Mouse (Mus musculus) intestine, embryonic 14.5 days (tissue): Measurements from ENCODE around the gene P4ha2. TPM values are rescaled to one million over a fixed set of nuclear protein-coding genes. Genes with fewer than 3 reads are reported as not detected.

Experiments
- ATAC-seq: fragments of 200-750 bp; cut with Nextera tagmentation; replicated peaks from 2 replicates; pipeline ENCODE4 v1.8.0; 2017; ENCODE audit warnings: low read depth, moderate number of reproducible peaks, moderate TSS enrichment, moderate library complexity; ENCODE audit not compliant: low FRiP score, low TSS enrichment
- DNase-seq: peaks from one replicate; pipeline ENCODE4 v3.0.0-alpha.2; 2018; ENCODE audit warnings: low spot score
- H3K27ac ChIP-seq: fragments of 300-500 bp; sonication (generic); 2 replicates; pipeline ENCODE4 v1.5.1; 2014; ENCODE audit warnings: low read depth, mild to moderate bottlenecking, control low read depth
- H3K27me3 ChIP-seq: fragments of 300-500 bp; sonication (generic); replicated peaks from 2 replicates; pipeline ENCODE4 v1.6.1; 2014; ENCODE audit warnings: low read length, control low read depth; ENCODE audit not compliant: control insufficient read depth, insufficient read depth
- H3K36me3 ChIP-seq: fragments of 300-500 bp; sonication (generic); 2 replicates; pipeline ENCODE4 v1.6.1; 2014; ENCODE audit warnings: low read length, control low read depth; ENCODE audit not compliant: control insufficient read depth, insufficient read depth
- H3K4me1 ChIP-seq: fragments of 300-500 bp; sonication (generic); replicated peaks from 2 replicates; pipeline ENCODE4 v1.6.1; 2014; ENCODE audit warnings: low read length, control low read depth, mixed read lengths; ENCODE audit not compliant: control insufficient read depth, insufficient read depth
- H3K4me2 ChIP-seq: fragments of 300-500 bp; sonication (generic); 2 replicates; pipeline ENCODE4 v1.6.1; 2014; ENCODE audit warnings: low read length
- H3K4me3 ChIP-seq: fragments of 300-500 bp; sonication (generic); 2 replicates; pipeline ENCODE4 v1.5.1; 2014; ENCODE audit warnings: low read depth, low read length, control low read depth, mixed read lengths
- H3K9ac ChIP-seq: fragments of 300-500 bp; sonication (generic); 2 replicates; pipeline ENCODE4 v1.6.1; 2014; ENCODE audit warnings: mild to moderate bottlenecking, low read length
- H3K9me3 ChIP-seq: fragments of 300-500 bp; sonication (generic); 2 replicates; pipeline ENCODE4 v1.6.1; 2016; ENCODE audit warnings: low read length, control low read depth; ENCODE audit not compliant: control insufficient read depth
- WGBS: fragments of 180-500 bp; shearing (Covaris S2); extraction: QIAGEN DNeasy Blood & Tissue Kit; methylation state at CpG from one replicate; pipeline ENCODE4 v1.1.7; 2014; 5-methylcytosine and 5-hydroxymethylcytosine counted together
- polyA plus RNA-seq: library from polyadenylated mRNA; unstranded; fragments of >200 nt; fragmentation: Nextera tagmentation; extraction: Ambion mirVana; gene quantifications from 2 replicates; pipeline ENCODE4 v1.2.1, GENCODE M21; 2014

P4ha2 gene
- polyA plus RNA-seq, 1 experiment from 2014 or later: 38.7 TPM

- DNase-seq (no peak), ATAC-seq (no peak)
- Histone ChIP-seq H3K27ac (no peak overlapping the region), H3K36me3 (no peaks in the 10 kb centered on the region), H3K4me1 (0 out of 2 replicates have a peak, but pooled peaks cover 3% of the 10 kb centered on the region), H3K4me3 (no peak overlapping the region), H3K9ac (no peak overlapping the region), H3K4me2 (no peak overlapping the region), H3K9me3 (no peaks in the 10 kb centered on the region), H3K27me3 (no peaks in the 10 kb centered on the region)
- WGBS: 65% methylated on average over 8 of the region's 8 CpGs
These were observed 8.2 kb upstream of the P4ha2 start for GRCm38 (mm10) chr11:54091726-54092125.

- Histone ChIP-seq H3K4me2 (no peak overlapping the region), H3K36me3 (no peaks in the 10 kb centered on the region), H3K4me1 (0 out of 2 replicates have a peak, but pooled peaks cover 3% of the 10 kb centered on the region), H3K27ac (no peak overlapping the region), H3K4me3 (no peak overlapping the region), H3K27me3 (no peaks in the 10 kb centered on the region), H3K9me3 (no peaks in the 10 kb centered on the region), H3K9ac (no peak overlapping the region)
- ATAC-seq (no peak), DNase-seq (no peak)
- WGBS: 49% methylated on average over 7 of the region's 7 CpGs
These were observed 7.7 kb upstream of the P4ha2 start for GRCm38 (mm10) chr11:54092188-54092587.

GRCm38 (mm10) chr11:54093000-54093399, 6.9 kb upstream of the P4ha2 start:
- DNase-seq (no peak), ATAC-seq (no peak)
- no peak overlapping the region for H3K4me3 ChIP-seq
- H3K4me1 ChIP-seq: 0 out of 2 replicates have a peak, but pooled peaks cover 3% of the 10 kb centered on the region
- no peaks in the 10 kb centered on the region for H3K36me3 ChIP-seq
- H3K9me3 ChIP-seq: no peaks in the 10 kb centered on the region
- H3K9ac ChIP-seq: no peak overlapping the region
- H3K4me2 ChIP-seq: no peak overlapping the region
- H3K27ac ChIP-seq: no peak overlapping the region
- WGBS: 6% methylated on average over 3 of the region's 3 CpGs
- H3K27me3 ChIP-seq: no peaks in the 10 kb centered on the region

DNA sequence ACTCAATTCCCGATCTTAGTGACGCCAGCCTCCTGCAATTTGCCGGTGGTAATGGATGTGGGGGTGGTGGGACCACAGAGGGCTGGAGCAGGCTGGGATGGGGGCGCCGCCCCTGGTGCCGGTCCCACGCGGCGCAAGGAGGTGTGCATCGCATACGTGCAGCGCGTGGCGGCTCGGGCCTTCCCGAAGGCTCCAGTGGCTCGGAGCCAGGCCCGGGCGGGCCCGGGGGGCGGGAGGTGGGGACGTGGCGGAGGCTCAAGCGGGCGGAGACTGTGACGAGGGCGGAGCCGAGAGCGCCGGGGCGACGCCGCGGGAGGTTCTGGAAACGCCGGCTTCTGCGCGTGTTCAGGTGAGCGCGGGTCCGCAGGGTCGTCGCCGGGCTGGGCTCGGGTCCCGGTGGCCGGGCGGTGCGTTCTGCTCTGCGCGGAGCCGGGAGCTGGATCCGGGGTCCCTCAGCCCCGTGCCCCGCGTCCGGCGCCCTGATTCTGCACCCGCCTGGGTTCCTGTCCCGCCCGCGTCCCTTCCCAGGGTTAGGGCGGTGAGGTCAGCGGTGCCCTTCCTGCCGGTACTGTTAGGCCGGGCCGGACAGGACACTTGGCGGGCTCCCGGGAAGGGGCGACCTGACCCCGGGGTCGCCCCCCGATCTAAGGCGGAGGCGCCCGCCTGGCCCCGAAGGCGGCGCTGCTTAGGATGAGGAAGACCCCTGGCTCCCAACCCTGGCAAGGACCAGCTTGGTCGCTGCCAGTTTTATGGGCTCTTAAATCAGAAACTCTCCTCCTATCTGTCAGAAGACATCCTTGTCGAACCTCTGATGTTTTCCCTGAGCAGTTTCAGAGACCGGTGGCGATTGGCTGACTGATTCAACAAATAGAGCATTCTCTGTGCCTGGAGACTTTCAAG, 1.0 kb downstream of the P4ha2 start:
- no peak overlapping the region for H3K27ac ChIP-seq
- H3K4me3 ChIP-seq: peak overlapping the region; percentile 64
- WGBS: under 1% methylated on average over 78 of the region's 83 CpGs
- peak overlapping the region; percentile 67 for H3K9ac ChIP-seq
- H3K4me2 ChIP-seq: peak overlapping the region; percentile 97
- H3K36me3 ChIP-seq: no peaks in the 10 kb centered on the region
- H3K9me3 ChIP-seq: no peaks in the 10 kb centered on the region
- peak; percentile 91 for DNase-seq
- peak; percentile 89 for ATAC-seq
- H3K27me3 ChIP-seq: no peaks in the 10 kb centered on the region
- peaks cover 12% of the 10 kb centered on the region; the same call in 1 of the 2 replicates for H3K4me1 ChIP-seq

GRCm38 (mm10) chr11:54101701-54102100, 1.8 kb downstream of the P4ha2 start:
- peaks cover 12% of the 10 kb centered on the region; the same call in 1 of the 2 replicates for H3K4me1 ChIP-seq
- H3K9me3 ChIP-seq: no peaks in the 10 kb centered on the region
- ATAC-seq: no peak
- H3K27me3 ChIP-seq: no peaks in the 10 kb centered on the region
- H3K9ac ChIP-seq: peak overlapping the region; percentile 67
- no peaks in the 10 kb centered on the region for H3K36me3 ChIP-seq
- peak overlapping the region; percentile 64 for H3K4me3 ChIP-seq
- DNase-seq: no peak
- no peak overlapping the region for H3K27ac ChIP-seq
- peak overlapping the region; percentile 97 for H3K4me2 ChIP-seq
- WGBS: 64% methylated on average over 9 of the region's 9 CpGs

GRCm38 (mm10) chr11:54102706-54103449, 3.0 kb downstream of the P4ha2 start:
- Histone ChIP-seq H3K27me3 (no peaks in the 10 kb centered on the region), H3K27ac (no peak overlapping the region), H3K36me3 (no peaks in the 10 kb centered on the region), H3K9ac (no peak overlapping the region), H3K9me3 (no peaks in the 10 kb centered on the region), H3K4me2 (no peak overlapping the region), H3K4me3 (no peak overlapping the region), H3K4me1 (peaks cover 12% of the 10 kb centered on the region; the same call in 1 of the 2 replicates)
- DNase-seq (no peak), ATAC-seq (no peak)
- WGBS: 58% methylated on average over 10 of the region's 10 CpGs

DNA sequence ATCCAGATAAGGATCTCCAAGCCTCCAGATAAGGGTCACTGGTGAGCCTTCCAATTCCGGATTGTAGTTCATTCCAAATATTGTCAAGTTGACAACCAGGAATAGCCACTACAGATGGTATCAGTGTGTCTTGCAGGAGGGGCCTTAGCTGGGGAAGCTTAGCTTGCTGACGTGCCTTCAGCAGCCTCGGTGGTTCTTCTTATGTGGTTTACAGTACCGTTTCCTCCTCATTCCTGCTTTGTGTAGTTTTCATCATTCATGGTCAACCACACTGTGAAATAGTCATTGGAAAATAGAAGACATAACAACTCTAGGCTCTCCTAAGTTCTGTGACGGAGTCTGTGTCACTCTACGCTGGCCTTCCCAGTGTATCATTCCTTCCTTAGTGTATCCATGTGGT, 5.1 kb downstream of the P4ha2 start:
- WGBS: 83% methylated on average over 6 of the region's 6 CpGs
- Histone ChIP-seq H3K27me3 (no peaks in the 10 kb centered on the region), H3K4me1 (peaks cover 12% of the 10 kb centered on the region; the same call in 1 of the 2 replicates), H3K9ac (no peak overlapping the region), H3K27ac (no peak overlapping the region), H3K36me3 (no peaks in the 10 kb centered on the region), H3K9me3 (no peaks in the 10 kb centered on the region), H3K4me2 (no peak overlapping the region), H3K4me3 (no peak overlapping the region)
- ATAC-seq (no peak), DNase-seq (no peak)

DNA sequence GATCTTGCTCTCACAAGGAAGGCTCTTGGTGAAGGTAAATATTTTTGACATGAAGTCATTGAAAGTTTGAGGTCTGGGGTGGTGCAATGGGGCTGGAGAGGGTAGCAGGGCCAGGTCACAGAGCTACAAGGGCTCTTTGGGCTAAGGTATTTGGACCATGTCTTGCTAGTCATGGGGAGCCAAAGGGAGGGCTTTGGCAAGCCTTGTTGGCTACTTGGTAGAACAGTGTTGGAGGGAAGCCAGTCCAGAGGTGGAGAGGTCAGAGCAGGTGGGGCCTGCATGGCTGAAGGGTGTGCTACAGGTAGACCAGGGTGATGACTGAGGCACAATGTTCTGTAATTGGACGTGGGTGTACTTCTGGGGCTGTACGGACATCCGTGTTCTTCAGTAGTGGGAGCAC, 6.8 kb downstream of the P4ha2 start:
- H3K4me1 ChIP-seq: peaks cover 7% of the 10 kb centered on the region; the same call in 1 of the 2 replicates
- no peak overlapping the region for H3K4me3 ChIP-seq
- 88% methylated on average over 3 of the region's 3 CpGs for WGBS
- no peaks in the 10 kb centered on the region for H3K9me3 ChIP-seq
- no peak overlapping the region for H3K4me2 ChIP-seq
- H3K9ac ChIP-seq: no peak overlapping the region
- ATAC-seq (no peak), DNase-seq (no peak)
- H3K27ac ChIP-seq: no peak overlapping the region
- 0 out of 2 replicates have a peak, but pooled peaks cover 7% of the 10 kb centered on the region for H3K36me3 ChIP-seq
- no peaks in the 10 kb centered on the region for H3K27me3 ChIP-seq
